Mouse (Mus musculus): Measurements from ENCODE around the gene Lrrc25.
"Not testable (repeated sequence)": the region's sequence is repeated elsewhere in the genome, so short reads cannot be mapped to it uniquely, and the experiment has no call there.

Gene Lrrc25

DNA sequence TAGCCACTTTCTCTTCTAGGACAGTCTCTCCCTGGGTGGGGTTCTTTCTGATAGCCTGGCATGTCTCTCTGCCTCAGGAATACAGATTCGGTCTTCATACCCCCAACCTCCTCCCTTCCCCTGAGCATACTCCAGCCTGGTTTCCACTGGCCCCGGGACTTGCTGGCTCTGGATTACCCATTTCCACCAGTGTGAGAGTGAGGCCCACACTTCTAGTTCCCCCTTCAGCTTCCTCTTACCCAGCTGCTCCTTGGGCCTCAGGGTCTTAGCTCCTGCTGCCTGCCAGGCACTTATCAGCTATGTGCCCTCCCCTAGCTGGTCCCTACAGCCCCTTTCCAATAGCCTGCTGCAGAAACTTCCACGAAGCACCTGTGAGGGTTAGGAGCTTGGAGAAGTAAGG lies at the start of gene Lrrc25:
Lrrc25 (plus strand) TSS at position 262 of the 400 bp plus-strand sequence.
- DNase-seq (ENCODE audit: low spot score) = no peak

DNA sequence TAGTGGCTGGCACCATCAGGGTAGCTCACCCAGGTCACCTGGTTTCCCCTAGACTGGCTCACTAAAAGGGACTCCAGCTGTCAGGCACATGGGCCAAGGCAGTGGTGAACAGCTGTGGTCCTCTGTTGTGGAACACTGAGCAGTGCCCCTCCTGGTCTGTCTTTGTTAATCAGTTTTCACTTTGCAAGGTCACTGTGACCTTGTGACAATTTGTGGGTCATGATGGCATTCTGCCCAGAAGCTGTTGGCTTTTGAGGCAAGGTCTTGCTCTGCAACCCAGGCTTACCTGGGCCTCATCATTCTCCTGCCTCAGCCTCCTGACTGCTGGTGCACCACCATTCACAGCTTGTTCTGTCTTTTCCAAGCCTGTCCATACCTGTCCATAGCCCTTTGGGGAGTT lies 45.6 kb upstream of the Lrrc25 start:
- no peak for DNase-seq (ENCODE audit: low spot score)

- no peak for DNase-seq (ENCODE audit: low spot score)
Measured at GRCm38 (mm10) chr8:70570990-70571389, 45.0 kb upstream of the Lrrc25 start.

GRCm38 (mm10) chr8:70574302-70574701 lies 41.7 kb upstream of the Lrrc25 start:
- DNase-seq (ENCODE audit: low spot score) = no peak

GRCm38 (mm10) chr8:70574915-70575314 lies 41.0 kb upstream of the Lrrc25 start:
- no peak for DNase-seq (ENCODE audit: low spot score)

DNA sequence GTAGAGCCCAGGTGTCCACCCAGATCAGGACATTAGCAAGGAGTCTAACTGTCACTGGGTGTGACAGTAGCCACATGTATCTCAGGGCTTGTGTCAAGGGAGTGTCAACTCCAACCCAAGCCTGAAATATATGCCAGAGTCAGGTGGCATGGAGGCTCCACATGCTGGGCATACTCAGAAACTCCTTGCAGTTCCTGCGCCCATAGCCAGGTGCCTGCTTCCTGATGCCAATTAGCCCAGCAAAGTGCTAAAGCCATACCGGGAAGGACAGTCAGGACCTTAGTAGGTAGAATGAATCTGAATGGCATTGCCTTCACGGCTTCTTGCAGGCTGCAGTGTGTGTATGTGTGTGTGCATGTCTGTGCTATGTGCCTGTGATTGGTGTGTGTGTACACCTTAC lies 38.7 kb upstream of the Lrrc25 start:
- DNase-seq (ENCODE audit: low spot score) = no peak

DNA sequence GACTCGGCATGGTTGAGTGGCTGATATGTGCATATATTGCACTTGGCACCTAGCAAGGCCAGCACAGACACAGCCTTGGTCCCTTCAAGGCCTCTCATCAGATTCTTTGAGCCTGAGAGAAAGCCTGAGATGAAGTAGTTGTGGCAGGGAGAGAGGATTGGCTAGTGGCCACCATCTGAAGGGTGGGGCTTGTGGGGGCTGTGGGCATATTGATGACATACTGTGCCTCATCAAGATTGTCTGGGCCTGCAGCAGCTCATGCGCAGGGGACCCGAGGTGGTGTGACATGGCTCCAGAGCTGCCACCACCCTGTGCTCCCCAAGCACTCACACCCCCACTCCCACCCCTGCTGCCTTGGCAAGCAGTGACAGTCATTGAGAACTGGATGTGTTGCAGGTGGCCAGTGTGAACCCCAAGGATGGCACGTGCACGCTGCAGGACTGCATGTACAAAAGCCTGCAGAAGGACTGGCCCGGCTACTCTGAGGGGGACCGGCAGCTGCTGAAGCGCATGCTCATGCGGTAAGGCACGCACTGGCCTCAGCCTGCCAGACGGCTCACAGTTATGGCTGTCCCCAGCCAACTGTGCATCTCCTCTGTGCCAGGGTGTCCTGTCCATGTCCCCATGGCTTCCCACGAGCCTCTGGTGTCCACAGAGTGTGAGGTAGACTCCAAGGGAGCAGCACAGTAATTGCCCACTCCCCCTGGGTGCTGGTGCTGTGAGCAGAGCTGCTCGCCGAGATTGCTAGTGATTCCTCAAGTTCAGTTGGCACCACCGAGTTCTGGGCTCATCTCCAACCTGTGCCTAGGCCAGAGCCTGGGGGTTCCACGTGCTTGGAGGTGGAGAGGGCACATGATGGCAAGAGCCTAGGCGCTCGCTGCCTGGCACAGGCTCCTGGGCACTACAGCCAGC lies 32.2 kb upstream of the Lrrc25 start:
- DNase-seq (ENCODE audit: low spot score) = no peak

GRCm38 (mm10) chr8:70584606-70585257 lies 31.2 kb upstream of the Lrrc25 start:
- DNase-seq (ENCODE audit: low spot score) = no peak

DNA sequence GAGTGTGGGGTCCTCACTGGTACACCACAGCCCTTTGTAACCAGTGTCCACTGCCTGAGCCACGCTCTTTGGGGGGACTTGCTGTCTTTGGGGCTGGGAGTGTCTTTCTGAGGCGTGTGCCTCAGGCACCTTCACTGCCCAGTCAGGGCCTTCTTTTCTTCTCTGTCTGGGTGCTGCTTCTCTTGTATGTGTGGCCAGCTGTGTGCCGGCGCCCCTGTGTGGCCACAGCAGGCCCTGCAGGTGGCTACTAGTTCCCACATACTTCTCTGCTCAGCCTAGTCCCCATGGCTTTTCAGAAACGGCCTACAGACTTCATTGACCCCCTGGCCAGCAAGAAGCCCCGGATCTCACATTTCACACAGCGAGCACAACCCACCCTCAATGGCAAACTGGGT lies 30.7 kb upstream of the Lrrc25 start:
- no peak for DNase-seq (ENCODE audit: low spot score)

GRCm38 (mm10) chr8:70587955-70588354 lies 28.0 kb upstream of the Lrrc25 start:
- not testable (repeated sequence) for DNase-seq (ENCODE audit: low spot score)

GRCm38 (mm10) chr8:70591569-70591968 lies 24.4 kb upstream of the Lrrc25 start:
- DNase-seq (ENCODE audit: low spot score) = no peak

GRCm38 (mm10) chr8:70593173-70593572 lies 22.8 kb upstream of the Lrrc25 start:
- no peak for DNase-seq (ENCODE audit: low spot score)

GRCm38 (mm10) chr8:70593961-70594609 lies 21.9 kb upstream of the Lrrc25 start, which contains the start of gene Isyna1:
Isyna1 (plus strand) TSS chr8:70594373.
- peak; percentile 67 for DNase-seq (ENCODE audit: low spot score)

GRCm38 (mm10) chr8:70594621-70595564 lies 21.1 kb upstream of the Lrrc25 start:
- no peak for DNase-seq (ENCODE audit: low spot score)

GRCm38 (mm10) chr8:70595811-70596210 lies 20.1 kb upstream of the Lrrc25 start:
- DNase-seq (ENCODE audit: low spot score) = no peak

- no peak for DNase-seq (ENCODE audit: low spot score)
Measured at GRCm38 (mm10) chr8:70596216-70596615, 19.7 kb upstream of the Lrrc25 start.

DNA sequence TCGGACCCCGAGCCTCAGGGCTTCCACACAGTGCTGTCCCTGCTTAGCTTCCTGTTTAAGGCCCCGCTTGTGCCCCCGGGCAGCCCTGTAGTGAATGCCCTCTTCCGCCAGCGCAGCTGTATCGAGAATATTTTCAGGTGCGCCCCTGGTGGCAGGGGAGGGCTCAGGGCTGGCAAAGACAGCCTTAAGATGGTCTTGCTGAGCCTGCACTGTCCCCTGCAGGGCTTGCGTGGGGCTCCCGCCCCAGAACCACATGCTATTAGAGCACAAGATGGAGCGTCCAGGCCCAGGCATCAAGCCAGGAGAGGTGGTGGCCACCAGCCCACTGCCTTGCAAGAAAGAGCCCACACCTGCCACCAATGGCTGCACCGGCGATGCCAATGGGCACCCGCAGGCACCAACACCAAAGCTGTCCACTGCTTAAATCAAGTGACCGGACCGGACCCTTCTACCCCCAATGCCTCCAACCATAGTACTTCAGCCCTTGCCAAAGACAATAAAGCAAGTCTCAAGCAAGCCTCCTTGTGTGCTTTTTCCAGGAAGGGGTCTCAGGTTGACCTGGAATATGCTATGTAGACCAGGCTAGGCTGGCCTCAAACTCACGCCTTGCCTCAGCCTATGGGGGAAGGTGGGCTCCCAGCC lies 19.1 kb upstream of the Lrrc25 start:
- no peak for DNase-seq (ENCODE audit: low spot score)

DNA sequence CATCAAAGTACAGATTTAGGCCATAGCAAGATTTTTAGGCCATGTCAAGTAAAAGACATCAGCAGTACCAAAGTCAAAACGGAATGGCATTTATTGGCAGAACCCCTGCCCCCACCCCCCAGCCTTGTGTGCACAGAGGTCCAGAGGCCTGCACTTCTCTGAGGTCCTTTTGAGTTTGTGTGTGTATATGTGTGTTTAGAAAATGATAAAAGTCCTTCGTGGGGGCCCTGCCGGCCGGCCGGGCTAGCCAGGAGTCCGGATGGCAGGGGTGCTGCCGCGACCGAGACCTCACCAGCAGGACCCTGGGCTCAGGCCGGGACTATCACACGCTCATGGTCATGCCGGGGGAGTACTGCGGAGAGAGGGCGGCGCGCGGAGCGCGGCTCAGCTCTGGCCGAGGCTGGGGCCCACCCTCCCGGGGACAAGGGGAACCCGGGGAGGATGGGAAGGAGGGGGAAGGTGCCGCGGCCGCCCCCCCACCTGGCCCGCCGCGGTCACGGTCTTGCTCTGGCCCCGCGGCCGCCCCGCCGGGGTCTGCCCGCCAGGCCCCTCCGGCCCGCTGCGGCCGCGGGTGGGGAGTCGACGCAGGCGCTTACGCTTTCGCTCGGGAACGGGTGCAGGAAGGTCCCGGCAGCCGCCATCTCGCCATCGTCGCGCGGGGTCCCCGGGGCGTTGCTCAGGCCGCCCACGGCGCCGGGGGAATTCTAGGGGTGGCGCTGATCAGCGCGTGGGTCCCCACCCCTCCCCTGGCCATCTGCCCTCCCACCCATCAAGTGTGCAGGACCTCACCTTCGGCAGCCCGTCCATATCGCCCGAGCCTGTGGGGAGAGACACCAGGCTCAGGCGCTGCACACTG lies 18.3 kb upstream of the Lrrc25 start:
- no peak for DNase-seq (ENCODE audit: low spot score)

DNA sequence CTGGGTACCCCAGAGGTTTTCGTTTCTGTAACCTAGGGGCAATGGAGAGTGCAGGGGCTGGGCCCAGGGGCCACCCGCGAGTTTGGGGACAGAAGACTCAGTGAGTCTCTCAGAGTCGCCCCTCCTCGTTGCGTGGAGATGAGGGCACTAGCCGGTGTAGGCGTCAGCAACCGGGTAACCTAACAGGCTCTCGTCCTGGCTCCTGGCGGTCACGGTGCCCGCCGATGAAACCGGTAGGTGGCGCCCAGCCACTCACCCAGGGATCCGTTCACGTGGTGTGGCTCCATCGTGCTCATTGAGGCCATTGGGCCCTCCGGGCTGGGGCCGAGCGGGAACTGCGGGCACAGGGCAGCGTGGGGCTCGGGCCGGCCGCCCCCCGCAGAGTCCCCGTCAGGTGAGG lies 17.7 kb upstream of the Lrrc25 start:
- DNase-seq (ENCODE audit: low spot score) = no peak

DNA sequence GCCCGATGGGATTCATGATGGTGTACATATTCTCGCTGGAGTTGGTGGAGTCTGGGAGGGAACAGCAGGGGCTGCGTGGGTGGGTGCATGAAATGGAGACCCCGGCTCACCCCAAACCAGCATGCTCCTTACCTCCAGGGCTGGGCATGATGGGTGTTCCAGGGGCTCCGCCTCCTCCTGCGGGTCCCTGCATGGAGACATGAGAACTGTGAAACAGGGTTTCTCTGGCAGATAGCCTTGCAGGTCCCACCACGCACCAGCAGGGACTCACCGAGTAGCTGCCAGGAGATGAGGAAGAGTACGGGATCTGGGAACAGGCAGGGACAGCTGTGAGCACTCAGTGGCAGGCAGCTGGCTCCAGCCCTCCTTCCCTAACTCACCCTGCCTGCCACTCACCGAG lies 17.2 kb upstream of the Lrrc25 start:
- no peak for DNase-seq (ENCODE audit: low spot score)
